Mouse (Mus musculus) gastrocnemius, postnatal 4 days (tissue): Measurements from ENCODE around the gene Lrtm2. TPM values are rescaled to one million over a fixed set of nuclear protein-coding genes. Genes with fewer than 3 reads are reported as not detected.

Source experiments
- DNase-seq, 2 experiments: peaks; one replicate each; pipeline ENCODE4 v3.0.0; 2021 to 2022; ENCODE audit warnings: low spot score in 2 of 2, mixed read lengths in 2 of 2
- total RNA-seq, 2 experiments: library from RNA; stranded (reverse); gene quantifications; 2 replicates each; pipeline ENCODE4 v1.2.3; 2021

Gene Lrtm2
- total RNA-seq, 2 experiments from 2014 or later: 0.59 to 0.98 TPM

- no peak for DNase-seq
Observed at GRCm38 (mm10) chr6:119337287-119337686, 6.7 kb upstream of the Lrtm2 start.

GRCm38 (mm10) chr6:119336124-119336523, 5.6 kb upstream of the Lrtm2 start:
- no peak for DNase-seq

- DNase-seq: no peak
Observed at GRCm38 (mm10) chr6:119333831-119334230, 3.3 kb upstream of the Lrtm2 start.

GRCm38 (mm10) chr6:119333202-119333601, 2.6 kb upstream of the Lrtm2 start:
- no peak for DNase-seq

- no peak for DNase-seq
Observed at GRCm38 (mm10) chr6:119332111-119332510, 1.5 kb upstream of the Lrtm2 start.

- no peak for DNase-seq
Observed at GRCm38 (mm10) chr6:119329936-119330335, 630 bp downstream of the Lrtm2 start.

GRCm38 (mm10) chr6:119329215-119329714, 1.3 kb downstream of the Lrtm2 start:
- peak in 1 of 2 experiments; percentile 45 for DNase-seq

- DNase-seq: no peak
Observed at GRCm38 (mm10) chr6:119328521-119329115, 1.9 kb downstream of the Lrtm2 start.

- DNase-seq: no peak
Observed at GRCm38 (mm10) chr6:119326541-119326940, 4.0 kb downstream of the Lrtm2 start.

- no peak for DNase-seq
Observed at GRCm38 (mm10) chr6:119325978-119326377, 4.6 kb downstream of the Lrtm2 start.

GRCm38 (mm10) chr6:119324776-119325175, 5.8 kb downstream of the Lrtm2 start:
- no peak for DNase-seq

GRCm38 (mm10) chr6:119321752-119322151, 8.8 kb downstream of the Lrtm2 start:
- no peak for DNase-seq

- peak in 1 of 2 experiments; percentile 56 for DNase-seq
Observed at GRCm38 (mm10) chr6:119320481-119320880, 10.1 kb downstream of the Lrtm2 start.

- no peak for DNase-seq
Observed at GRCm38 (mm10) chr6:119319358-119319757, 11.2 kb downstream of the Lrtm2 start.

- DNase-seq: no peak
Observed at GRCm38 (mm10) chr6:119318732-119319131, 11.8 kb downstream of the Lrtm2 start.

- no peak for DNase-seq
Observed at GRCm38 (mm10) chr6:119314751-119315476, 15.7 kb downstream of the Lrtm2 start.

GRCm38 (mm10) chr6:119313588-119314375, 16.8 kb downstream of the Lrtm2 start:
- DNase-seq: no peak

- DNase-seq: no peak
Observed at GRCm38 (mm10) chr6:119313096-119313495, 17.5 kb downstream of the Lrtm2 start.

GRCm38 (mm10) chr6:119312381-119312780, 18.2 kb downstream of the Lrtm2 start:
- DNase-seq: no peak

GRCm38 (mm10) chr6:119310176-119310575, 20.4 kb downstream of the Lrtm2 start:
- no peak for DNase-seq

- no peak for DNase-seq
Observed at GRCm38 (mm10) chr6:119307867-119308413, 22.6 kb downstream of the Lrtm2 start.
